Mouse (Mus musculus): ENCODE results near the gene Tmem191c.

The Tmem191c gene

DNA sequence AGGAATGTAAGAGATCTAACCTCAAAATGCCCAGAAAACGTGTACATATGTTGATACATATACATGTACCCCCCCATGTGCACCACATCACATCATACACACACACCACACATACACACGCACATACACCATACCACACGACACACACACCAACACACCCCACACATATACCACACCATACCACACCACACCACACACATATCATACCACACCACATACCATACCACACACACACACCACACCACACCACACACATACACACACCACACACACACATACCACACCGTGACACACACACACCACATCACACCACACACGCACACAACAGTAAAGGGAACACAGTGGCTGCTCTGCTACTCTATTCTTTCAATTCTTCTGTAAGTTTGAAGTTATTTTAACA lies 56.0 kb downstream of the Tmem191c start:
- no peak for DNase-seq

All from cerebellum, postnatal 14 days (tissue).